Mouse (Mus musculus) lung, postnatal 4 days (tissue): ENCODE results near the gene Ppcs.

Experiments used
- DNase-seq, 2 experiments: peaks; one replicate each; pipeline ENCODE4 v3.0.0; 2021

Ppcs gene

GRCm38 (mm10) chr4:119417270-119417669 lies 5.0 kb downstream of the Ppcs start:
- no peak for DNase-seq

- DNase-seq = peak; percentile 91 to 94
These were observed 7.0 kb downstream of the Ppcs start, which contains the start of gene Ccdc30 for GRCm38 (mm10) chr4:119415072-119415753. Ccdc30 (minus strand) TSS chr4:119415521.

GRCm38 (mm10) chr4:119412791-119413190 lies 9.4 kb downstream of the Ppcs start:
- peak; percentile 41 to 88 for DNase-seq

GRCm38 (mm10) chr4:119411877-119412650 lies 10.2 kb downstream of the Ppcs start:
- DNase-seq = no peak

GRCm38 (mm10) chr4:119403431-119403830 lies 18.8 kb downstream of the Ppcs start:
- DNase-seq = no peak

- no peak for DNase-seq
These were observed 21.3 kb downstream of the Ppcs start for GRCm38 (mm10) chr4:119400896-119401295.

GRCm38 (mm10) chr4:119398751-119399150 lies 23.5 kb downstream of the Ppcs start:
- DNase-seq = no peak

GRCm38 (mm10) chr4:119390369-119390768 lies 31.9 kb downstream of the Ppcs start:
- peak in 1 of 2 experiments; percentile 11 for DNase-seq

- no peak for DNase-seq
These were observed 33.0 kb downstream of the Ppcs start for GRCm38 (mm10) chr4:119389184-119389583.

GRCm38 (mm10) chr4:119381471-119382190 lies 40.6 kb downstream of the Ppcs start:
- DNase-seq = no peak

- no peak for DNase-seq
These were observed 52.8 kb downstream of the Ppcs start for GRCm38 (mm10) chr4:119369460-119369859.
